Mouse (Mus musculus) ES-E14 (cell line): ENCODE measurements around the gene Rela.

Experiments
- CHD2 ChIP-seq: IDR thresholded peaks from 2 replicates; pipeline ENCODE4 v1.6.1; 2014; ENCODE audit warnings: mild to moderate bottlenecking, low read depth, low read length, inconsistent platforms
- HCFC1 ChIP-seq: IDR thresholded peaks from 2 replicates; pipeline ENCODE4 v1.6.1; 2012; ENCODE audit warnings: low read length, inconsistent platforms, borderline replicate concordance; ENCODE audit not compliant: insufficient read depth
- MAFK ChIP-seq: IDR thresholded peaks from 2 replicates; pipeline ENCODE4 v1.6.1; 2014; ENCODE audit warnings: mild to moderate bottlenecking, low read depth, low read length, inconsistent platforms; ENCODE audit not compliant: insufficient read depth
- ZC3H11A ChIP-seq: IDR thresholded peaks from 2 replicates; pipeline ENCODE4 v1.6.1; 2012; ENCODE audit warnings: low read depth, mild to moderate bottlenecking, inconsistent platforms, low read length, borderline replicate concordance
- ZNF384 ChIP-seq: IDR thresholded peaks from 2 replicates; pipeline ENCODE4 v1.6.1; 2012; ENCODE audit warnings: low read depth, low read length, inconsistent platforms

- no peak for TF ChIP-seq ZC3H11A
- TF ChIP-seq MAFK = no peak
- no peak for TF ChIP-seq ZNF384
- TF ChIP-seq CHD2 = no peak
- no peak for TF ChIP-seq HCFC1
These were observed 14.4 kb downstream of the Rela start for GRCm38 (mm10) chr19:5651502-5652274.
